Mouse (Mus musculus): ENCODE results near the gene H2-T24.

The H2-T24 gene

GRCm38 (mm10) chr17:36023710-36024654, 3.6 kb upstream of the H2-T24 start:
- peak; percentile 53 for DNase-seq (ENCODE audit: low spot score)

GRCm38 (mm10) chr17:36022922-36023321, 2.6 kb upstream of the H2-T24 start:
- no peak for DNase-seq (ENCODE audit: low spot score)

DNA sequence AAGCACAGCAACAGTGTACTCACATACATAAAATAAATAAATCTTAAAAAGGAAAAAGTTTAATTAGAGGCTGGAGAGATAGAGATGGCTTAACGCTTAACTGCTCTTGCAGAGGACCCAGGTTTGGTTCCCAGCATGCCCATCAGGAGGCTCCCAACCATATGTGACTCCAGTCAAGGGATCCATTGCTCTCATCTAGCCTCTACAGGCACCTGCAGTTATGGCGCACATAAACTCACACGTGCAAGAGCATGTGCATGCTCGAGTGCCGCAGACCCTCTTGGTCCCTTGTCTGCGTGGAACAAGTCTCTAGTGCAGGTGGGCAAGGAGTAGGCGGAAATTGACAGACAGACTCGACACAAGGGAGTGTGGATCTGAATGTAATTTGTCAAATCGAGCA, 1.7 kb upstream of the H2-T24 start:
- DNase-seq (ENCODE audit: low spot score), result no peak

DNA sequence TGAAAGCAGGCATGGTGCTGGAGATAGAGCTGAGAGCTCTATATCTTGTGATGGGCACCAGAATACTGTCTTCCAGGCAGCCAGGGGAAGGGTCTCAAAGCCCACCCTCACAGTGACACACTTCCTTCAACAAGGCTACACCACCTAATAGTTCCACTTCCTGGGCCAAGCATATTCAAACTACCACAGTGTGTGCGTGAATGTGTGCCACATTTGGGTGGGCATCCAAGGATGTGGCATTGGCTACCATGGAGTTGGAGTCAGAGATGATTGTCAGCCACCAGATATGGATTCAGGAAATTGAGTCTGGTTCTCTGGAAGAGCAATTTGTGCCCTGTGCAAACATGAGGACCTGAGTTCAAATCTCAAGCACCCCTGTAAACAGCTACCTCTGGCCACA, 949 bp upstream of the H2-T24 start:
- DNase-seq (ENCODE audit: low spot score), result no peak

GRCm38 (mm10) chr17:36019519-36019918, 841 bp downstream of the H2-T24 start:
- DNase-seq (ENCODE audit: low spot score), result no peak

DNA sequence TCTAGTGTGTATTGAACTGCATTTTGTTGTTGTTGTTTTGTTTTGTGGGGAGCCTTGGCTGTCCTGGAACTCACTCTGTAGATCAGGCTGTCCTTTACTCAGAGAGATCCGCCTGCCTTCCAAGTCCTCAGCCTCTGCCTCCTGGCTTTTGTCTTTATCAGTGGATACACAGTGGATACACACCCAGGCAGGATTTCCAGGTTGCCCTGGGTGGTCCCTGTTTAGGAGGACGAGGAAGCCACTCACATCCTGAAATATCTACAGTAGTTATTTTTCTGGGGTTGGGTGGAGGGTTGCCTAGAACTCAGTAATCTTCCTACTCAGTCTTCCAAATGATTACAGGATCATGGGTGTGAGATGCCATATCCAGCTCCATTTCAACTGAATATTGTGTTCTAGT, 1.4 kb downstream of the H2-T24 start:
- no peak for DNase-seq (ENCODE audit: low spot score)

GRCm38 (mm10) chr17:36017046-36017445, 3.3 kb downstream of the H2-T24 start:
- DNase-seq (ENCODE audit: low spot score), result no peak

DNA sequence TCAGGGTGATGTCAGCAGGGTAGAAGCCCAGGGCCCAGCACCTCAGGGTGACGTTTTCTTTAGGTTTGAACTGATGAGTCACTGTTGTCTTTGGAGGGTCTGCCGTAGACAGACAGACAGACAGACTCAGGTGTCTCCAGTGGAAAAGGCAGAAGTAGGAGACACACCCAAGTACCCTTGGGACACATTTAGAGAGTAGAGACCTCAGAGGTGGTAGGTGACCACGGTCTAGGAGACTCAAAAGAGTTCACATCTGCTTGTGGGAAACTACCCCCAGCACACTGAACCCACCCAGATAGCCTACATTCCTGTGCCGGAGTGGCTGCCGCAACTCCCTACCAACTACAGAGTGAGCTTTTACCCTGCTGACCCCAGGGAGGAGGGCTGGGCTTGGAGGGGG, 5.4 kb downstream of the H2-T24 start:
- no peak for DNase-seq (ENCODE audit: low spot score)

GRCm38 (mm10) chr17:36004409-36004808, 16.0 kb downstream of the H2-T24 start:
- DNase-seq (ENCODE audit: low spot score), result peak; percentile 27

DNA sequence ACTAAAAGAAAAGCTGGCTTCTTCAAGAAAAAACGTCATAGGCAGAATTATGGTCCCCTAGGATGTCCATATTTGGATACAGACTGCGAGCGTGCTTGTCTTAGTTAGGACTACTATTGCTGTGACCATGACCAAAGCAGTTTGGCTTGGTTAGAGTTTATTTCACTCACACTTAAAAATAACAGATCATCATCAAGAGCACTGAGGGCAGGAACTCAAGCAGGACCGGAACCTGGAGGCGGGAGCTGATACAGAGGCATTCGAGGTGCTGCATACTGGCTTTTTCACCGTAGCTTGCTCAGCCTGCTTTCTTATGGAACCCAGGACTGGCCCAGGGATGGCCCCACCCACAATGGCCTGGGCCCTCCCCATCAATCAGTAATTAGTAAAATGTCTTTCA, 17.0 kb downstream of the H2-T24 start:
- no peak for DNase-seq (ENCODE audit: low spot score)

DNA sequence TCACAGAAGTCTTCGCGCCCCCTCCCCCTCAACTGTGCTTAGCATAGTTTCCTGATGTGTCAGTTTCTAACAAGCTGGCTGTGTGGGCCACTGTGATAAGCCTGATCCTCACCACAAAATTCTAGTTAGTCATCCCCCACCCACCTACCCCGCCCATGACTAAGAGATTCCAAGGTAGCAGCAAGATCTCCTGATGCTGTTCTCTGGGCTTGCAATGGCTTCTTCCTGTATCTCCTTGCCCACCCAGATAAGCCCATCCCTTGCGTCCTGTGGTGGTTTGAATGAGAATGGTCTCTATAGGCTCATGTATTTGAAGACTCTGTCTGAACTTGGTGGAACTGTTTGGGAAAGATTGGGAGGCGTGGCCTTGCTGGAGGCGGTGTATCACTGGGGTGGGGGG, 18.4 kb downstream of the H2-T24 start:
- DNase-seq (ENCODE audit: low spot score), result no peak

DNA sequence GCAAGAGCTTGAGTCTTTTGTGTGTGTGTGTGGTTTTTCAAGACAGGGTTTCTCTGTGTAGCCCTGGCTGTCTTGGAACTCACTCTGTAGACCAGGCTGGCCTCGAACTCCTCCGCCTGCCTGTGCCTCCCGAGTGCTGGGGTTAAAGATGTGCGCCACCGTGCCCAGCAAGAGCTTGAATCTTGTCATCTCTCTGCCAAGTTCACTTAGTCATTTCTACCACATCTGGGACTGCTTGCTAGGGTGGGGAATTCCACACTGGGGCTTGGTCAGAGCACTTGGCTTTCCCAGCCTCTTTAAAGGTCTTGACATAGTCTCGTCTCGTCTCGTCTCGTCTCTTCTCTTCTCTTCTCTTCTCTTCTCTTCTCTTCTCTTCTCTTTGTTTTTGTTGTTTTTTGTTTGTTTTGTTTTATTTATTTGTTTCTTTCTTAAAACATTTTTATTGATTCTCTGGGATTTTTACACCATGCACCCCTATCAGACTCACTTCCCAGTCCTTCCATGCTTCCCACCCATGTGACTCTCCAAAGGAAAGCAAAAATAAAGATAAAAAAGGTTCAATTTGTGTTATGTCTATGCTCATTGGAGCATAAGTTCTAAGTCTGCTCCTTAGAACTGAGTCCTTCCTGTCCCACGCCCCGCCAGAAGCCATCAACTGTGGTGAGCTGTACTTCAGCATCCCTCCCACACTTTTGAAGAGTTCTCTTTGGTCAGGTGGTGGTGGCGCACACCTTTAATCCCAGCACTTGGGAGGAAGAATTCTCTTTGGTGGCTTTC, 19.1 kb downstream of the H2-T24 start:
- DNase-seq (ENCODE audit: low spot score), result no peak

DNA sequence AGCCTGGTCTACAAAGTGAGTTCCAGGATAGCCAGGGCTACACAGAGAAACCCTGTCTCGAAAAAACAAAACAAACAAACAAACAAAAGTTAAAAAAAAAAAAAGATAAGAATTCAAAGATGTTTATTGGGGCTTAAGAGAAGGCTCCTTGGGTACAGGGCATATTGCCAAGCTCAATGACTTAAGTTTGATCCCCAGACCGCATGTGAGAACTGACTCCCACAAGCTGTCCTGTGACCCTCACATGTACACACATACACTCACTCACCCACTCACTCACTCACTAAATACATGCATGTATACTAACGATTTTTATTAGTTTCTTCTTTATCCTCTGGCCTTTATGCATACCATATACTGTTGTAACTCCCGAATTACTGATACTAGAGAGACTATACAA, 20.0 kb downstream of the H2-T24 start:
- no peak for DNase-seq (ENCODE audit: low spot score)

DNA sequence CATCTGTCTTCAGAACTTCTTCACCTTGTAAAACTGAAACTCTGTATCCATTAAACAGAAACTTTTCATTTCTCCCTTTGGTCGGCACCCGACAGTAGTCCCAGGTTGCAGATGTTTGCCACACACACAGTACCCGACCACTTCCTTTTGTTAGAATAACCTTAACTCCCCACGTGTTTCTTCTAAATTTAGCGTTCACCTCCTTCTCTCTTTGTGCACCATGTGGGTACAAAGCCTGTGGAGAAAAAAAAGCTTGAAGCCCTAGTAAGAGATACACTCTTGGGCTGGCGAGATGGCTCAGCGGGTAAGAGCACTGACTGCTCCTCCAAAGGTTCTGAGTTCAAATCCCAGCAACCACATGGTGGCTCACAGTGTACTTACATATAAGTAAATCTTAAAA, 21.0 kb downstream of the H2-T24 start:
- no peak for DNase-seq (ENCODE audit: low spot score)

DNA sequence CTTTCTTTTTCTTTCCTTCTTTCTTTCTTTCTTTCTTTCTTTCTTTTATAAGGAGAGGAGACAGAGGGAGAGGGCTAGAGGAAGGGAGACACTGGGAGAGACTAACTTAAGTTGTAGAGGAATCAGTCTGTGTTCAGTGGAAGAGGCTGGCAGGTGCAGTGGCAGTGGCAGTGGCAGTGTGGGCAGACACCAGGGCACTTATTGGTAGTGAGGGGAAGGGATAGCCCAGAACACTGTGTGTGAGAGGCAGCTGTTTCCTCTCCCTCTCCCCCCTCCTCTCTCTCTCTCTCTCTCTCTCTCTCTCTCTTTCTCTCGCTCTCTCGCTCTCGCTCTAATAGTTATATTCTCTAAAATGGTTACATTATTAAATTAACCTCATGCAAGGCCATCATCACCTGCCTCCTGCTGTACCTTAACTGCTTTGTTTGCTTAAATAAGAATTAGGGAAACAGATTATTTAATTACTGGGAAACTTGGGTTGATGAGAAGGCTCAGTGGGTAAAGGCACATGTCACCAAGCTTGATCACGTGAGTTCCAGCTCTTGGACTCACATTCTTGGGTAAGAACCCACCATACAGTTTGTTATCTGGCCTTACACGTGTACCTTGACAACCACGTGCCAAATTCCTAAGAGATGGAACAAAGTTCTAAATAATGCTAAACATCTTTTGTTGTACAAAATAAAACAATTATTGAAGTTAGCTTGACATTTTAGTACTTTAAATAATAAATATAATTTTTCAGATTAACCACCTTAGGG, 21.6 kb downstream of the H2-T24 start:
- DNase-seq (ENCODE audit: low spot score), result no peak

GRCm38 (mm10) chr17:35997713-35998510, 22.4 kb downstream of the H2-T24 start:
- peak; percentile 40 for DNase-seq (ENCODE audit: low spot score)

- peak; percentile 98 for DNase-seq (ENCODE audit: low spot score)
These were observed 23.4 kb downstream of the H2-T24 start for GRCm38 (mm10) chr17:35996949-35997348.

DNA sequence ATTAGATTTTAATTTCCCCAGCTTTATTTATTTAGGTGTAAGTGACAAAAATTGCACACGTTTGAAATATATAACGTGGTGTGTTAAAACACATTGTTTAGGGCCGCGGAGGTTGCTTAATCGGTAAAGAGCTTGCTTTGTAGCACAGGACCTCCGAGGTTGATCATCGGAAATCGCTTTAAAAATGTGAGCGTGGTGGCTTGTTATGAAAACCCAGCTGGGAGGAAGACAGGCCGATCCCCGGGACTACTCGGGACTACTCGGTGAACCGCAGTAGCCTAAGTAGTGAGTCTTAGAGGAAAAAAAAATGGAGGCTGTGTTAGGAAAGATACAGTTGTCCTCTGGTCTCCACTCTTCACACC, 25.5 kb downstream of the H2-T24 start:
- DNase-seq (ENCODE audit: low spot score), result no peak

DNA sequence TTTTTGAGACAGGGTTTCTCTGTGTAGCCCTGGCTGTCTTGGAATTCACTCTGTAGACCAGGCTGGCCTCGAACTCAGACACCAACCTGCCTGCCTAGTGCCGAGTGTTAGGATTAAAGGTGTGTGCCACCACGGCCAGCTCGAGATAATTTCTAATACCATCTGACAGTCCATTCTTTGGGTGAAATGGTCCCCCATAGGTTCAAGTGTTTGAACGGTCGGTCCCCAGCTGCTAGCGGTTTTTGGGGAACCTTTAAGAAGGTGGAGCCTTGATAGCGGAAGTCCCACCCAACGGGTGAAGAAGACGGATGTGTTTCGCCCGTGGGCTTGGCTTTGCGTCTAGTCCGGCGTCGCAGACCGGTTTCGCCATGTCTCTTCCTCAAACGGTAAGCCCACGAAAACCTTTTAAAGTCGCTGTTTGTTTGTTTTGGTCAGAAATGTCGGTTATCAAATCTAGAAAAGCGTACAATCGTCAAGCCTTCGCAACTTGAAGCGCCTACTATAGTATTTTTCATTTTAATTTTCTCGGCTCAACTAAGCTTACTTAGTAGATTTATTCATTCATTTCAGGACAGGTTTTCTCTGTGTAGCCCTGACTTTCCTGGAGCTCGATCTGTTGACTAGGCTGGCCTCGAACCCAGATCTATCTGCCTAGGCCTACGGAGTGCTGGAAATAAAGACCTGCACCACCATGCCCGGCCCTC, 26.0 kb downstream of the H2-T24 start:
- DNase-seq (ENCODE audit: low spot score), result peak; percentile 85

DNA sequence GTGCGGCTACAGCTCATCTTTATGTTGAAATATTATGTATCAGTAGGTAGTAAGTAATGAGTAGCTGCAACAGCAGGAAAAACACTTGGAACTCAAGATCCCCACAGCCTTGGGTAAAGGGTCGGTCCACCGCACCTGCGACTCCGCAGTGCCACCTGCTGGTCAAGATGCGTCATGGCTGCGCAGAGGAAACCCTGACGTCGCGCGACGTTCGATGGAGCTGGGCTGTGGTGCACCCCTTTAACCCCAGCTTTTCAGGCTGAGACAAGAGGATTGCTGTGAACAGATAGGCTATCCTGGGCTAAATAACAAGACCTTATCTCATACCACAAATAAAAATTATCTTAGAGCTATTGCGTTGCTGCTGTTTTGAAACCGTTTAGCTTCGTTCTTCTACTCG, 26.7 kb downstream of the H2-T24 start:
- peak; percentile 83 for DNase-seq (ENCODE audit: low spot score)

DNA sequence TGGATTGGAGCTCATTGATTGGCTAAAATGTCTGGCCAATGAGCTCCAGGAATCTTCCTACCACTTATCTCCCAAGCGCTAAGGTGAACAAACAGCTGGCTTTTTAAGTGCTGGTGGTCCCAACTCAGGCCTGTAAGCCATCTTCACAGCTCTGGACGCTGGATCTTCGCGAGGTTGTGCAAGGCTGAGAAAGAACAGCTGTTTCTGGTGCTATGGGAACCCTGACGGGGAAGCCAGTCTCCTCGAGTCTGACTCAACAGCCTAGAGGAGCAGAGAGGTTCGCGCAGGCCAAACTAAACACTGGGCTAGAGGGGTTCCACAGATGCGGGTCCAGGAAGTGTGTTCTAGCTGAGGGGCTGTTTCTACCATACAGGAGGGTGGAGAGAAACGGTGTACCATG, 28.6 kb downstream of the H2-T24 start:
- peak; percentile 29 for DNase-seq (ENCODE audit: low spot score)

Data from urinary bladder, postnatal 14 days (tissue).